22 mouse cellular contexts compared by ENCODE assay signal in the genomic region with DNA sequence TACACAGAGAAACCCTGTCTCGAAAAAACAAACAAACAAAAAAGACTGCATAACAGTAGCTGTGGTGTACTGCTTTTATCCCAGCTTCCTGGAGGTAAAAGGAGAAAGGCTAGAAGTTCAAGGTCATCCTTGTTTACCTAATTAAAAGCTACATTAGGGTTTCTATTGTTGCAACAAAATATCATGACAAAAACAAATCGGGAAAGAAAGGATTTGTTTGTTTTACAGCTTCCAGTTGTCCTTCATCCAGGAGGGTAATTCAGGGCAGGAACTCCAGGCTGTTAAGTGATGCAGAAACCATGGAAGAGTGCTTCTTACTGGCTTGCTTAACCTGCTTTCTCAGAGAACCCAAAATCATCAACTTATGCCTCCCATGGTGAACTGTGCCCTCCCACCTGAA. TPM values are rescaled to one million over a fixed set of nuclear protein-coding genes. Genes with fewer than 3 reads are reported as not detected.
A peak's percentile ranks its signal among the peaks of the same experiment; 100 is the strongest.
DNase-seq lines count a peak whose midpoint lies in the region; ATAC-seq and TF ChIP-seq lines count a peak whose summit lies in the region.
"Had no signal": no experiment of that assay in that cellular context is flagged by ENCODE, and none has a peak within 500 bp of the region (broad histone marks: within the 10 kb centered on the region; RNA-seq: fewer than 3 reads in every experiment).

No protein-coding gene starts in this region.

- 0 out of 2 replicates have a peak, but pooled peaks have one; percentile 14 for TF ChIP-seq EP300 in ES-Bruce4 (IDR thresholded peaks at IDR 0.05; ENCODE audit: insufficient read depth, low read depth, low read length)

- no peak for ATAC-seq in forebrain, embryonic 14.5 days
- ATAC-seq: forebrain, embryonic 15.5 days; forebrain, postnatal 0 days had no signal

- H3K4me2 ChIP-seq in forebrain, embryonic 14.5 days (ENCODE audit: low read length), result no peak overlapping the region
- H3K4me2 ChIP-seq: embryonic facial prominence, embryonic 13.5 days; embryonic facial prominence, embryonic 15.5 days; forebrain, embryonic 12.5 days; forebrain, embryonic 15.5 days had no signal

- no peak overlapping the region for H3K27ac ChIP-seq in ES-Bruce4 (ENCODE audit: insufficient read depth, low read length)
- no peak overlapping the region for H3K27ac ChIP-seq in forebrain, embryonic 14.5 days (ENCODE audit: low read depth, low read length)
- H3K27ac ChIP-seq: embryonic facial prominence, embryonic 13.5 days; embryonic facial prominence, embryonic 15.5 days; forebrain, embryonic 10.5 days; forebrain, embryonic 12.5 days; forebrain, embryonic 15.5 days had no signal

- no peak overlapping the region for H3K4me3 ChIP-seq in ES-Bruce4 (ENCODE audit: low read depth, low read length)
- no peak overlapping the region for H3K4me3 ChIP-seq in forebrain, embryonic 14.5 days (ENCODE audit: low read depth, low read length)
- H3K4me3 ChIP-seq: embryonic facial prominence, embryonic 13.5 days; embryonic facial prominence, embryonic 15.5 days; erythroblast, embryonic 14.5 days; forebrain, embryonic 10.5 days; forebrain, embryonic 12.5 days; forebrain, embryonic 15.5 days had no signal

- WGBS in forebrain, embryonic 14.5 days, result 83% methylated on average over 2 of the region's 2 CpGs

- TF ChIP-seq POLR2A in ES-Bruce4 (IDR thresholded peaks at IDR 0.05; ENCODE audit: insufficient read depth, low read length), result no peak

- peaks cover 1% of the 10 kb centered on the region for H3K4me1 ChIP-seq in ES-Bruce4 (ENCODE audit: control insufficient read depth, insufficient read depth, low read length)
- no peaks in the 10 kb centered on the region for H3K4me1 ChIP-seq in forebrain, embryonic 14.5 days (ENCODE audit: control insufficient read depth, insufficient read depth, low read length)
- H3K4me1 ChIP-seq: embryonic facial prominence, embryonic 13.5 days; embryonic facial prominence, embryonic 15.5 days; forebrain, embryonic 15.5 days had no signal

- H3K9ac ChIP-seq in ES-Bruce4 (ENCODE audit: low read depth, poor library complexity, severe bottlenecking), result no peak overlapping the region
- H3K9ac ChIP-seq in forebrain, embryonic 14.5 days (ENCODE audit: low read length), result no peak overlapping the region
- H3K9ac ChIP-seq: embryonic facial prominence, embryonic 13.5 days; embryonic facial prominence, embryonic 15.5 days; forebrain, embryonic 12.5 days; forebrain, embryonic 15.5 days; forebrain, postnatal 0 days had no signal

- no peaks in the 10 kb centered on the region for H3K27me3 ChIP-seq in ES-Bruce4 (ENCODE audit: control insufficient read depth, insufficient read depth, low read length, poor library complexity, severe bottlenecking)
- H3K27me3 ChIP-seq in forebrain, embryonic 14.5 days (replicated peaks; ENCODE audit: control insufficient read depth, insufficient read depth, low read length), result no peaks in the 10 kb centered on the region
- H3K27me3 ChIP-seq: embryonic facial prominence, embryonic 13.5 days; embryonic facial prominence, embryonic 15.5 days; forebrain, embryonic 12.5 days; forebrain, embryonic 15.5 days had no signal

- no peak for TF ChIP-seq CTCF in ES-Bruce4 (IDR thresholded peaks at IDR 0.05; ENCODE audit: low read depth, low read length)

- peak; percentile 66 for DNase-seq in ES-CJ7 (ENCODE audit: low read depth, low spot score)
- DNase-seq in ZHBTc4 (ENCODE audit: low read depth, low spot score), result peak; percentile 72
- no peak for DNase-seq in forebrain, embryonic 14.5 days (ENCODE audit: low spot score)
- no peak for DNase-seq in spleen, postnatal 36 days (ENCODE audit: low spot score in 2 of 2)
- DNase-seq: adrenal gland, adult 2 months; adrenal gland, postnatal 10 days; adrenal gland, postnatal 25 days; cerebellum, adult 11 months; cerebellum, adult 18-20 months; cerebellum, adult 8-10 months; cerebellum, adult 9-11 months; cerebellum, postnatal 14 days; cerebellum, postnatal 36 days; embryo, embryonic 11 days; forebrain, postnatal 0 days had no signal

- H3K9me3 ChIP-seq in ES-Bruce4 (replicated peaks; ENCODE audit: control insufficient read depth, insufficient read depth, low read length, poor library complexity, severe bottlenecking), result 0 out of 2 replicates have a peak, but pooled peaks cover 2% of the 10 kb centered on the region
- H3K9me3 ChIP-seq in forebrain, embryonic 14.5 days (replicated peaks; ENCODE audit: control insufficient read depth, low read length), result peaks cover 8% of the 10 kb centered on the region; the same call in 1 of the 2 replicates

- no peaks in the 10 kb centered on the region for H3K36me3 ChIP-seq in ES-Bruce4 (ENCODE audit: control insufficient read depth, insufficient read depth, low read length, poor library complexity, severe bottlenecking)
- no peaks in the 10 kb centered on the region for H3K36me3 ChIP-seq in forebrain, embryonic 14.5 days (ENCODE audit: control insufficient read depth, insufficient read depth, low read length)
- H3K36me3 ChIP-seq: embryonic facial prominence, embryonic 13.5 days; embryonic facial prominence, embryonic 15.5 days; forebrain, embryonic 10.5 days; forebrain, embryonic 12.5 days; forebrain, embryonic 15.5 days had no signal

RNA-seq across cellular contexts. Expression of gene Zmym5, which starts 36.8 kb away (rescaled TPM):
- 41.9 and 43.8 TPM in 2 replicates for polyA plus RNA-seq in ES-Bruce4 (2011; ENCODE audit: insufficient read depth, insufficient read length, low read depth, missing spikeins)
- polyA plus RNA-seq in forebrain, embryonic 14.5 days (2014; fragmentation: Nextera tagmentation; extraction: Ambion mirVana), result 24.1 and 25.7 TPM in 2 replicates

RNA-seq across cellular contexts. Expression of gene Zmym2, which starts 38.1 kb away (rescaled TPM):
- 141 and 147 TPM in 2 replicates for polyA plus RNA-seq in ES-Bruce4 (2011; ENCODE audit: insufficient read depth, insufficient read length, low read depth, missing spikeins)
- polyA plus RNA-seq in forebrain, embryonic 14.5 days (2014; fragmentation: Nextera tagmentation; extraction: Ambion mirVana), result 54.7 and 73.1 TPM in 2 replicates

Comparison
In these comparisons a context has a peak if more than half of its experiments do, and no peak if none do; other contexts are left out.
1. DNase-seq: peak in ES-CJ7 (single experiment) and ZHBTc4 (single experiment); none in forebrain, embryonic 14.5 days (single experiment) and spleen, postnatal 36 days (0 of 2).